Mouse (Mus musculus) T-helper 2 cell (primary cell): Measurements from ENCODE around the gene Olfr202.
"Not testable (repeated sequence)": the region's sequence is repeated elsewhere in the genome, so short reads cannot be mapped to it uniquely, and the experiment has no call there.

Source experiments
- in situ Hi-C: fragments of 300-600 bp; cut with MboI, MseI; formaldehyde crosslinking; loops from one replicate; pipeline ENCODE4 v1.15.1; 2025; ENCODE audit warnings: high pct_unique_total_duplicates

Olfr202 gene

GRCm38 (mm10) chr16:59286693-59287092, at the start of gene Olfr202:
Gene Olfr202 (minus strand): TSS chr16:59286793.
- in situ Hi-C loops = no loop called here

- in situ Hi-C loops = no loop called here
Observed at GRCm38 (mm10) chr16:59331038-59331437, 44.4 kb upstream of the Olfr202 start, which contains the start of gene Olfr205. Gene Olfr205 (minus strand): TSS chr16:59331138.

DNA sequence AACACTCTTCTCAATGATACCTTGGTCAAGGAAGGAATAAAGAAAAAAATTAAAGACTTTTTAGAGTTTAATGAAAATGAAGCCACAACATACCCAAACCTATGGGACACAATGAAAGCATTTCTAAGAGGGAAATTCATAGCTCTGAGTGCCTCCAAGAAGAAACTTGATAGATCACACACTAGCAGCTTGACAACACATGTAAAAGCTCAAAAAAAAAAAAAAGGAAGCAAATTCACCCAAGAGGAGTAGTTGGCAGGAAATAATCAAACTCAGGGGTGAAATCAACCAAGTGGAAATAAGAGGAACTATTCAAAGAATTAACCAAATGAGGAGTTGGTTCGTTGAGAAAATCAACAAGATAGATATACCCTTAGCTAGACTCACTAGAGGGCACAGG, 36.7 kb upstream of the Olfr202 start:
- in situ Hi-C loops = not testable (repeated sequence)

DNA sequence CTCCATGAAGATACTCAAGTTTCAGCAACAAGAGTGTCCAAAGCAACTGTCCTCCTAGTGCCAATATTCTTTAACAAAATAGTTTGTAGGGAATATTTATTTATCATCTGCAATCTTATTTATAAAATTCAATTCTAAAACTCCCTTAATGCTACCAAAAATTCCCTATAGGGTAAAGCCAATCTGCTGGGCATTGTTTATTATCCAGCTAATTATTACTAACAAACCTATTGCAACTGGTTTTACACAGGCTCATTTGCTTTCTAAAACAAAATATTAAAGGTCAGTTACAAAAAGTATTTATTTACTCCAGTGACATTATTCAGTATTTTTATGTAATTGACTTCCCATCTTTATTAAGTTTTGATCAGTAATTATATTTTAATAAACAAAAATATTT, 31.6 kb upstream of the Olfr202 start, which contains the start of gene Olfr204:
Olfr204 (minus strand) TSS at position 101 of the 400 bp plus-strand sequence.
- in situ Hi-C loops = no loop called here

DNA sequence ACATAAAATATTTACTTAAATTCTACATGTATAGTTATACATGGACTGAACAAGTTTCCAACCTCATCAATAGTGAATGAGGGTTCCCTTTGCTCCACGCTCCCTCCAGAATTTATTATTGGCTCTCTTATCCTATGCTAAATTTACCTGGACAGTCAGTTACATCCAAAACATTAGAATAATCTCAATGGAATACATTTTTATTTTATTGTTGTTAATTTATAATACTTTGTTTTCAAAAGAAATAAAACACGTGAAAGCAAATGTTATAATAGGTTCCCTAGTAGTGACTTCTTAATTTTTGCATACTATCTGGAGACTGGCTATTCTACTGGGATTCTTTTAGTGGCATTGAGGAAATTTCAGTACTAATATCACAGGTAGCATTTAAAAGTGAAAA, 12.0 kb upstream of the Olfr202 start, which contains the start of gene Olfr203:
Olfr203 (plus strand) TSS at position 301 of the 400 bp plus-strand sequence.
- in situ Hi-C loops = no loop called here

DNA sequence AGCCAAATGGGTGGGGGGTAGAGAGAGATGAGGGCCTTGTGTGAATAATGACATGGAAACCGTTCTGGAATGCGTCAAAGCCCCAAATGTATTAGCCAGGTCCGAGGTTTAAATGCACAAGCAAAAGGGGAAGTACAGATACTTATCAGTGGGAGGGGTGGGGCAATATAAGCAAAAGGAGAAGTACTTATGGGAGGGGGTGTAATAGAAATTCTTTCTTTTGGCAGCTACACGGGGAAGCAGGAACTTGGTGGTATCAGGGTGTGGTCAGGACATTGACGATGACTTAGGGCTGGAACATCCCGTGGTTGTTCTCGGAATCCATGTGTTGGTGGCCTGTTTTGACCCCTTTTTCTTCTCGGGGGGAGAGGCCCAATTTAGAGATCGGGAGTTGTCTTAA, 983 bp upstream of the Olfr202 start:
- in situ Hi-C loops = not testable (repeated sequence)

- in situ Hi-C loops = no loop called here
Observed at GRCm38 (mm10) chr16:59283476-59283875, 3.1 kb downstream of the Olfr202 start.

DNA sequence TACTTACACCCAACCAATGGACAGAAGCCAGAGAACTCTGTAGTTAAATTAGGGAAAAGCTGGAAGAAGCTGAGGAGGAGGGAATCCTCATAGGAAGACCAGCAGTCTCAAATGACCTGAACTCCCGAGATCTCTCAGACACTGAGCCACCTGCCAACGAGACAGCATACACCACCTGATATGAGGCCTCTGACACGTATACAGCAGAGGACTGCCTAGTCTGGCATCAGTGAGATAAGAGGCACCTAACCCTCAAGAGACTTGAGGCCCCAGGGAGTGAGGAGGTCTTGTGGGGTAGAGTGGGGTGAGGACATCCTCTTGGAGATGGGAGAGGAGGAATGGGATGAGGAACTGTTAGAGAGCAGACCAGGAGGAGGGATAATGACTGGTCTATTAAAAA, 6.1 kb downstream of the Olfr202 start:
- in situ Hi-C loops = no loop called here

DNA sequence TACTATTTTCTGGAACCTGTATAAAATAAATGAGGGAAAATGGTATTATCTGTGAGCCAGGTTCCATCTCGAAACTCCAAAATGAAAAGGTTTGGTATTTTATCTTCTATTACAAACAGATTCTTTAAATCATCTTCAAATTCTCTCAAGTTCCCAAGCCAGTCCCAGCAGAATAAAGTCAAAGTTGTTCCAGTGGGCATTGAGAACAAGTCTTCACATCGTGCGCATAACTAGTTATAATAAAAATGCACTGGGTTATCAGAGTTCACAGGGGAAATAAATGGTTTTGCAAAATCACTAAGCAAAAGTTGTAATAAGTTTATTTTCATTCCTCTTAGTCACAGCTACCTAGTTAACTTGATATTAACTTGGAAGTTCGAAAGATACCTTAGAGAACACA, 14.1 kb downstream of the Olfr202 start, which contains the start of gene Olfr201:
Olfr201 (minus strand) TSS at position 101 of the 400 bp plus-strand sequence.
- in situ Hi-C loops = loop anchor here (10.0 kb wide), 1 partner anchor 238 kb away; the partner anchor contains the start of genes Olfr186 and Olfr187

DNA sequence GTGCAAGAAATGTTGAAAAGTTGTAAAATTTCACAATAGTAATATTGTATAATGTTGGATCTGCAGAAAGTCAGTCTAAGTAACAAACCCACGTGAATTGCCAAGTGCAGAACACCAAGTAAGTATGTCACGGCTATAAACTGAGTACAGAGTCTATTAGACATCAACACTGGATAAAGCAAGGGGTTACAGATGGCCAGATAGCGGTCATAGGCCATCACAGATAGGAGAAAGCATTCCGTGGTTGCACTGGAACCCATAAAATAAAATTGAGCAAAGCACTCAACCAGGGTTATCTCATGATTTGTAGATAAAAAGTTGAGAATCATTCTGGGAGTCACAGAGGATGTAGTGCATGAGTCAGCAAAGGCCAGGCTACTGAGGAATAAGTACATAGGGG, 17.5 kb downstream of the Olfr202 start:
- in situ Hi-C loops = not testable (repeated sequence)

DNA sequence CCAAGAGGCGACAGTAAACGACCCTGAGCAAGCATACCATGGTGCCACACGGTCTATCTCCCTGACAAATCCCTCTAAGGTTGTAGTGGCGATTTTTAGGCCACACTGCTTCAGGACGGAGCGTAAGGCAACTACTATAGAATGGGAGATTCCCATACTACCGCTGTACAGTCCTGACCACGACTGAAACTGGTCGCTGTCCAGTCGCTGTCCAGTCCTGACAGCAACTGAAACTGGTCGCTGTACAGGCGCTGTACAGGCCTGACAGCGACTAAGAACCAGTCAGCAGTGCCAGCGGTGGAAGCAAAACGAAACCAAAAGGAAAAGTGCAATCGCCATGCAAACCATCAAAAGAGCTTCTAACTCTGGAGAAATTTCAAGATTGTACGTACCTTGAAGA, 36.9 kb downstream of the Olfr202 start:
- in situ Hi-C loops = no loop called here
